Mouse (Mus musculus) hindbrain, postnatal 0 days (tissue): ENCODE data around the gene Sacs. TPM values are rescaled to one million over a fixed set of nuclear protein-coding genes. Genes with fewer than 3 reads are reported as not detected.

Source experiments
- ATAC-seq: fragments of 200-750 bp; cut with Nextera tagmentation; 2 replicates; pipeline ENCODE4 v1.8.0; 2017; ENCODE audit warnings: mild to moderate bottlenecking, moderate TSS enrichment, moderate library complexity
- DNase-seq: peaks from one replicate; pipeline ENCODE4 v3.0.0-alpha.2; 2015; ENCODE audit warnings: low spot score
- H3K27ac ChIP-seq: fragments of 300-500 bp; sonication (generic); 2 replicates; pipeline ENCODE4 v1.5.1; 2014; ENCODE audit warnings: mild to moderate bottlenecking
- H3K27me3 ChIP-seq: fragments of 300-500 bp; sonication (generic); 2 replicates; pipeline ENCODE4 v1.6.1; 2014; ENCODE audit warnings: low read length, mixed read lengths; ENCODE audit not compliant: insufficient read depth
- H3K36me3 ChIP-seq: fragments of 300-500 bp; sonication (generic); 2 replicates; pipeline ENCODE4 v1.6.1; 2014; ENCODE audit warnings: low read length, mixed read lengths; ENCODE audit not compliant: insufficient read depth
- H3K4me1 ChIP-seq: fragments of 300-500 bp; sonication (generic); 2 replicates; pipeline ENCODE4 v1.6.1; 2014; ENCODE audit warnings: antibody characterized with exemption, low read length, mixed read lengths; ENCODE audit not compliant: insufficient read depth
- H3K4me2 ChIP-seq: fragments of 300-500 bp; sonication (generic); 2 replicates; pipeline ENCODE4 v1.6.1; 2014; ENCODE audit warnings: low read depth, mild to moderate bottlenecking, low read length, moderate library complexity, mixed read lengths
- H3K4me3 ChIP-seq: fragments of 300-500 bp; sonication (generic); 2 replicates; pipeline ENCODE4 v1.5.1; 2014; ENCODE audit warnings: low read length
- H3K9ac ChIP-seq: fragments of 300-500 bp; sonication (generic); replicated peaks from 2 replicates; pipeline ENCODE4 v1.6.1; 2014; ENCODE audit warnings: mild to moderate bottlenecking, low read length, moderate library complexity, mixed read lengths
- H3K9me3 ChIP-seq: fragments of 300-500 bp; sonication (generic); 2 replicates; pipeline ENCODE4 v1.6.1; 2016; ENCODE audit warnings: low read length, mixed read lengths
- CTCF ChIP-seq: IDR thresholded peaks from 2 replicates; pipeline ENCODE4 v1.5.1; 2016; ENCODE audit warnings: antibody characterized with exemption, control low read depth, low read depth
- WGBS: fragments of 180-500 bp; shearing (Covaris S2); extraction: QIAGEN DNeasy Blood & Tissue Kit; methylation state at CpG from one replicate; pipeline ENCODE4 v1.1.7; 2014; 5-methylcytosine and 5-hydroxymethylcytosine counted together
- polyA plus RNA-seq: library from polyadenylated mRNA; unstranded; fragments of >200 nt; fragmentation: Nextera tagmentation; extraction: Ambion mirVana; gene quantifications from 2 replicates; pipeline ENCODE4 v1.2.1, GENCODE M21; 2015
- total RNA-seq: library from RNA; depleted of rRNA; stranded (reverse); fragments of >200 nt; gene quantifications from 2 replicates; pipeline ENCODE4 v1.2.3, GENCODE M21; 2014

Gene Sacs
- total and polyA plus RNA-seq, 2 experiments from 2014 or later: 7.2 to 37.7 TPM

DNA sequence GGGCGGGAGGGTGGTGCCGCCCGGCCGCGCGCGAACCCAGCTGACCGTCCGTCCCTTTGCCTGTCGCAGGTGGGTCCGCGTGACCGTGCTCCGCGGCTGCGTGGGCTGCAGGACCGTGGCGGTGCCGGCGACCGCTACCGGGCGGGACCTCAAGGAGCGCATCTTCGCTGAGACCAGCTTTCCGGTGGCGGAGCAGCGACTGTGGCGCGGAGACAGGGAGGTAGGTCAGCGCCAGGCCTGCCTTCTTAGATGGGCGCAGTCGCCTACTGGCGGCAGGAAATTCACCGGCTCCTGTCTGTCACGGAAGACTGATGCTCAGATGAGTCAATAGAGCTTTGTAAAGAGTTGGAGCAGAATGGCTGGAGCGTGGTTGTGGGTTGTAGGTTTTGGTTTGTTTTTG, 35.0 kb downstream of the Sacs start:
- ATAC-seq: no peak; the same call in 1 of the 2 replicates
- Histone ChIP-seq H3K4me3 (peak overlapping the region; percentile 88), H3K27me3 (no peaks in the 10 kb centered on the region), H3K4me1 (peaks cover 7% of the 10 kb centered on the region), H3K4me2 (peak overlapping the region; percentile 77), H3K36me3 (no peaks in the 10 kb centered on the region; the same call in 1 of the 2 replicates), H3K9me3 (no peaks in the 10 kb centered on the region), H3K27ac (peak overlapping the region; percentile 96), H3K9ac (peak overlapping the region; percentile 85)
- peak; percentile 67 for TF ChIP-seq CTCF
- DNase-seq: peak; percentile 78
- 0% methylated on average over 37 of the region's 37 CpGs for WGBS

- H3K9ac ChIP-seq: no peak overlapping the region
- no peak overlapping the region for H3K27ac ChIP-seq
- no peak for TF ChIP-seq CTCF
- H3K27me3 ChIP-seq: no peaks in the 10 kb centered on the region
- DNase-seq: no peak
- no peak overlapping the region for H3K4me2 ChIP-seq
- no peak overlapping the region for H3K4me3 ChIP-seq
- H3K36me3 ChIP-seq: peaks cover 37% of the 10 kb centered on the region; the same call in 1 of the 2 replicates
- no peaks in the 10 kb centered on the region for H3K4me1 ChIP-seq
- ATAC-seq: no peak
- WGBS: 90% methylated on average over 7 of the region's 7 CpGs
- no peaks in the 10 kb centered on the region for H3K9me3 ChIP-seq
Measured at GRCm38 (mm10) chr14:61191904-61192303, 53.6 kb downstream of the Sacs start.

DNA sequence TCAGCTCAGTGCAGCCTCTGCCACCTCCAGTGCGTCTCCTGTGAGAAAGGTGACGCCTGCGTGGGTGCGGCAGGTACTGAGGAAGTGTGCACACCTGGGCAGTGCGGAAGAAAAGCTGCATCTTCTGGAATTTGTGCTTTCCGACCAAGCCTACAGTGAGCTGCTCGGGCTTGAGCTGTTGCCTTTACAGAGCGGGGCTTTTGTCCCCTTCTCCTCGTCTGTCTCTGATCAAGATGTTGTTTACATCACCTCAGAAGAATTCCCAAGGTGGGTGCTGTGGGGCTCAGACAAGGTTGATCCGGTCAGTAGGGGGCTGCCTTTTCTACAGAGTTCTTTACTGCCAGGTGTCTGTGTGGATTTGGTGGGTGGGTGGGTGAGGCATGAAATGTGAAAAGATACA, 54.1 kb downstream of the Sacs start:
- Histone ChIP-seq H3K27me3 (no peaks in the 10 kb centered on the region), H3K9ac (no peak overlapping the region), H3K27ac (no peak overlapping the region), H3K36me3 (peaks cover 37% of the 10 kb centered on the region; the same call in 1 of the 2 replicates), H3K4me1 (no peaks in the 10 kb centered on the region), H3K9me3 (no peaks in the 10 kb centered on the region), H3K4me2 (no peak overlapping the region), H3K4me3 (no peak overlapping the region)
- WGBS: 85% methylated on average over 10 of the region's 10 CpGs
- ATAC-seq: no peak
- no peak for TF ChIP-seq CTCF
- no peak for DNase-seq

GRCm38 (mm10) chr14:61194416-61194815, 56.2 kb downstream of the Sacs start:
- Histone ChIP-seq H3K4me3 (no peak overlapping the region), H3K4me1 (no peaks in the 10 kb centered on the region), H3K27me3 (no peaks in the 10 kb centered on the region), H3K9ac (no peak overlapping the region), H3K4me2 (no peak overlapping the region), H3K36me3 (peaks cover 37% of the 10 kb centered on the region; the same call in 1 of the 2 replicates), H3K9me3 (no peaks in the 10 kb centered on the region), H3K27ac (no peak overlapping the region)
- ATAC-seq (no peak), DNase-seq (no peak)
- 35% methylated on average over 4 of the region's 4 CpGs for WGBS
- no peak for TF ChIP-seq CTCF

DNA sequence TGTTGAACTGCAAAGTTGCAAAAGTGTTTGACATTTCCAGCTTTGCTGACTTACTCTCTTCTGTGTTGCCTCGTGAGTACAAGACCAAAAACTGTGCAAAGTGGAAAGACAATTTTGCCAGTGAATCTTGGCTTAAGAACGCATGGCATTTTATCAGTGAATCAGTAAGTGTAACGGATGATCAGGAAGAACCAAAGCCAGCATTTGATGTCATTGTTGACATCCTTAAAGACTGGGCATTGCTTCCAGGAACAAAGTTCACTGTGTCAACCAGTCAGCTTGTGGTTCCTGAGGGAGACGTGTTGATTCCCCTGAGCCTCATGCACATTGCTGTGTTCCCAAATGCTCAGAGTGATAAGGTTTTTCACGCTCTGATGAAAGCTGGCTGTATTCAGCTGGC, 71.9 kb downstream of the Sacs start:
- Histone ChIP-seq H3K4me1 (no peaks in the 10 kb centered on the region), H3K9me3 (no peaks in the 10 kb centered on the region), H3K27ac (no peak overlapping the region), H3K27me3 (no peaks in the 10 kb centered on the region), H3K4me3 (no peak overlapping the region), H3K36me3 (peaks cover 42% of the 10 kb centered on the region), H3K9ac (no peak overlapping the region), H3K4me2 (no peak overlapping the region)
- 93% methylated on average over 5 of the region's 5 CpGs for WGBS
- no peak for TF ChIP-seq CTCF
- DNase-seq (no peak), ATAC-seq (no peak)

GRCm38 (mm10) chr14:61211754-61212153, 73.5 kb downstream of the Sacs start:
- DNase-seq: no peak
- WGBS: 97% methylated on average over 6 of the region's 6 CpGs

GRCm38 (mm10) chr14:61221166-61221565, 82.9 kb downstream of the Sacs start:
- no peak overlapping the region for H3K4me3 ChIP-seq
- no peaks in the 10 kb centered on the region for H3K4me1 ChIP-seq
- no peak for DNase-seq
- no peaks in the 10 kb centered on the region for H3K27me3 ChIP-seq
- no peak overlapping the region for H3K9ac ChIP-seq
- no peak for TF ChIP-seq CTCF
- H3K27ac ChIP-seq: no peak overlapping the region
- H3K4me2 ChIP-seq: no peak overlapping the region
- 81% methylated on average over 5 of the region's 5 CpGs for WGBS
- ATAC-seq: no peak
- no peaks in the 10 kb centered on the region for H3K9me3 ChIP-seq
- no peaks in the 10 kb centered on the region for H3K36me3 ChIP-seq

More at GRCm38 (mm10) chr14:61211754-61212153, 73.5 kb downstream of the Sacs start:
- Histone ChIP-seq H3K4me1 (no peaks in the 10 kb centered on the region), H3K36me3 (peaks cover 29% of the 10 kb centered on the region; the same call in 1 of the 2 replicates), H3K27ac (no peak overlapping the region), H3K4me2 (no peak overlapping the region), H3K9me3 (no peaks in the 10 kb centered on the region), H3K4me3 (no peak overlapping the region), H3K9ac (no peak overlapping the region), H3K27me3 (no peaks in the 10 kb centered on the region)
- no peak for TF ChIP-seq CTCF
- no peak for ATAC-seq
